Mouse (Mus musculus) hindbrain, embryonic 16.5 days (tissue): ENCODE results near the gene Itgae. TPM values are rescaled to one million over a fixed set of nuclear protein-coding genes. Genes with fewer than 3 reads are reported as not detected.
A peak's percentile ranks its signal among the peaks of the same experiment; 100 is the strongest.
"Not testable (repeated sequence)": the region's sequence is repeated elsewhere in the genome, so short reads cannot be mapped to it uniquely, and the experiment has no call there.

Experiments used
- ATAC-seq: fragments of 200-750 bp; cut with Nextera tagmentation; 2 replicates; pipeline ENCODE4 v1.8.0; 2017; ENCODE audit warnings: moderate TSS enrichment, moderate library complexity
- H3K27ac ChIP-seq: fragments of 300-500 bp; sonication (generic); 2 replicates; pipeline ENCODE4 v1.5.1; 2014; ENCODE audit warnings: low read depth, mild to moderate bottlenecking, control low read depth, low read length, moderate library complexity
- H3K27me3 ChIP-seq: fragments of 300-500 bp; sonication (generic); replicated peaks from 2 replicates; pipeline ENCODE4 v1.6.1; 2014; ENCODE audit warnings: low read length; ENCODE audit not compliant: control insufficient read depth, insufficient read depth
- H3K36me3 ChIP-seq: fragments of 300-500 bp; sonication (generic); 2 replicates; pipeline ENCODE4 v1.6.1; 2014; ENCODE audit warnings: mild to moderate bottlenecking, low read length, moderate library complexity, mixed read lengths; ENCODE audit not compliant: control insufficient read depth, insufficient read depth
- H3K4me1 ChIP-seq: fragments of 300-500 bp; sonication (generic); 2 replicates; pipeline ENCODE4 v1.6.1; 2014; ENCODE audit warnings: low read depth, low read length; ENCODE audit not compliant: control insufficient read depth, insufficient read depth
- H3K4me2 ChIP-seq: fragments of 300-500 bp; sonication (generic); 2 replicates; pipeline ENCODE4 v1.6.1; 2014; ENCODE audit warnings: mild to moderate bottlenecking, low read length, control low read depth, moderate library complexity
- H3K4me3 ChIP-seq: fragments of 300-500 bp; sonication (generic); 2 replicates; pipeline ENCODE4 v1.5.1; 2014; ENCODE audit warnings: mild to moderate bottlenecking, low read length, control low read depth, moderate library complexity
- H3K9ac ChIP-seq: fragments of 300-500 bp; sonication (generic); 2 replicates; pipeline ENCODE4 v1.6.1; 2014; ENCODE audit warnings: low read depth, mild to moderate bottlenecking, control low read depth, low read length, moderate library complexity
- H3K9me3 ChIP-seq: fragments of 300-500 bp; sonication (generic); 2 replicates; pipeline ENCODE4 v1.6.1; 2014; ENCODE audit warnings: mild to moderate bottlenecking, low read length, moderate library complexity; ENCODE audit not compliant: control insufficient read depth
- WGBS: fragments of 180-500 bp; shearing (Covaris S2); extraction: QIAGEN DNeasy Blood & Tissue Kit; methylation state at CpG from one replicate; pipeline ENCODE4 v1.1.7; 2014; 5-methylcytosine and 5-hydroxymethylcytosine counted together
- polyA plus RNA-seq: library from polyadenylated mRNA; unstranded; fragments of >200 nt; fragmentation: Nextera tagmentation; extraction: Ambion mirVana; gene quantifications from 2 replicates; pipeline ENCODE4 v1.2.1, GENCODE M21; 2015

Gene Itgae
- polyA plus RNA-seq, 1 experiment from 2014 or later: 0.33 TPM

DNA sequence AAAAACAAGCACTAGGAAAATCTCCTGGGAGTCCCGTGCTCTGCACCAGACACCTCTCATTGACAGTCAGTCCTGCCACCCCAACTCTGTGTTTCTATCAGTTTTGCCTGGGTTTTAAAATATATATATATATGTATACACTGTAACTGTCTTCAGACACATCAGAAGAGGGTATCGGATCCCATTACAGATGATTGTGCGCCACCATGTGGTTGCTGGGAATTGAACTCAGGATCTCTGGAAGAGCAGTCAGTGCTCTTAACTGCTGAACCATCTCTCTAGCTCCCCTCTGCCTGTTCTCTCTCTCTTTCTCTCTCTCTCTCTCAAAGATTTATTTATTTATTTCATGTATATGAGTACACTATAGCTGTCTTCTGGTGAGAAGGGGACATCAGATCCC, 17.0 kb downstream of the Itgae start:
- H3K9me3 ChIP-seq, H3K9ac ChIP-seq, H3K27ac ChIP-seq, H3K4me2 ChIP-seq, ATAC-seq, H3K4me1 ChIP-seq, H3K36me3 ChIP-seq, H3K27me3 ChIP-seq, H3K4me3 ChIP-seq: not testable (repeated sequence)
- whole genome bisulfite sequencing: 55% methylated on average over 3 of the region's 3 CpGs

DNA sequence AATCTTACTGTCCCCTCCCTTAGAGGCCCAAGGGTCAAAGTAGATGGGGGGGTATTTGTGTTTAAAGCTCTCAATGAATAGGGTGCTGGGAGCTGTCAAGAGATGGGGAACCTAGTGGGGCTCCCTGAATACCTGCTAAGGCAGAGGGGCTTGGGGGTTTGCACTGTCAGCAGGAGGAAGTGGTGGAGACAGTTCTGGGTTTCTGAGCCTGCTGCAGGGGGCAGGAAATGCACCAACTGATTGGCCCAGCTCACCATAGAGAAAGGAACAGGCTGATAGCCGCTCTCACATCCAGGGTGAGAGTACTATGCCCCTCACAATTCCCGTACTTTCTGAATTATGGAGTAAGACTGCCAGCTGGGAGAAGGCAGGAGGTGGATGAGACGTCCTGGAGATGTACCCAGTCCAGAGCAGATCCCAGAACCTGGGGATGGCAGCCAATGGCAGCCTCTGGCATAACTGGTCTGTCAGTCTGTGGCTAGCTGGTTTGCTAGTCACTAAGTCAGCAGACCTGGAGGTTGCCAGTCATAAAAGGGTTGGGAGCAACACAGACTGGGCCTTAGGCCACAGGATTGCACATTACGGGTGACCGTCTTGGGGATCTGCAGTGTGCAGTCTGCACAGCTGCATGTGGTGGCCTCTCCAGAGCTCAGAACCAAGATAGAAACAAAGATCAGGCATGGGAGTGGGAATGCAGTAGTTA, 18.0 kb downstream of the Itgae start:
- Histone ChIP-seq H3K4me1 (no peaks in the 10 kb centered on the region), H3K9me3 (no peaks in the 10 kb centered on the region), H3K4me3 (no peak overlapping the region), H3K4me2 (no peak overlapping the region), H3K27me3 (no peaks in the 10 kb centered on the region), H3K36me3 (no peaks in the 10 kb centered on the region), H3K9ac (peak overlapping the region; percentile 5), H3K27ac (no peak overlapping the region)
- WGBS: 77% methylated on average over 5 of the region's 5 CpGs
- ATAC-seq: no peak

DNA sequence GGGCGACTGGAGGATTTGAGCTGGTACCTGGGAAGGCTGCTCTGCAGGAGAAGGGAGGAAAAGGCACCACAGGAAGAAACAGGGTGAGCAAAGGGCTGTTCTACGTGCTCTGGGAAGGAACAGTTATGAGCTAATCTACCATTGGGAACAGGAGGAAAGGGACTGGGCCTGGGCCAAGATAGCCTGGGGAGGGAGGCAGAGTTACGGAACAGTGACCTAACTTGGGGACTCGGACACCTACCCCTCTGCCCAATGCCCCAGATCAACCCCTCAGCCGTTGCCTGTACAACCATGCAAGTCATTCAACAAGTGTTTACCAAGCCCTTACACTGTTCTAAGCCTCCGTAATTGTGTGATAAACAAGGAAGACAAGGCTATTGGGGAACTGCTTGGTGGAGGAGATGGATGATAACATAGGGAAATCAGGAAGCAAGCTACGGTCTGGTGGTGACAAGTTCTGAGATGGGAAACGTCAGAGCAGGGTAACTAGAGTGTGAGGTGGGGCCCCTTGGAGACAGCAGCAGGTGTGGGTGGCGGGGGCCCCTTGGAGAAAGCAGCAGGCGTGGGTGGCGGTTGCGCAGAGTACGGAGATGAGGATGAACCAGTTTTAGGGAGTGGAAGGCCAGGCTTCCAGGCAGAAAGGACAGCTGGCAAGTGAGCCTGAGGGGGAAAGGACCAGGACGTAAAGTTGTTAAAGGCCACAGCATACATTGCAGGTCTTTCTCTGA, 18.7 kb downstream of the Itgae start:
- H3K27ac ChIP-seq: no peak overlapping the region
- H3K9ac ChIP-seq: no peak overlapping the region
- WGBS: 84% methylated on average over 14 of the region's 14 CpGs
- no peaks in the 10 kb centered on the region for H3K36me3 ChIP-seq
- H3K4me2 ChIP-seq: no peak overlapping the region
- H3K9me3 ChIP-seq: no peaks in the 10 kb centered on the region
- H3K27me3 ChIP-seq: no peaks in the 10 kb centered on the region
- ATAC-seq: no peak
- H3K4me1 ChIP-seq: no peaks in the 10 kb centered on the region
- no peak overlapping the region for H3K4me3 ChIP-seq

DNA sequence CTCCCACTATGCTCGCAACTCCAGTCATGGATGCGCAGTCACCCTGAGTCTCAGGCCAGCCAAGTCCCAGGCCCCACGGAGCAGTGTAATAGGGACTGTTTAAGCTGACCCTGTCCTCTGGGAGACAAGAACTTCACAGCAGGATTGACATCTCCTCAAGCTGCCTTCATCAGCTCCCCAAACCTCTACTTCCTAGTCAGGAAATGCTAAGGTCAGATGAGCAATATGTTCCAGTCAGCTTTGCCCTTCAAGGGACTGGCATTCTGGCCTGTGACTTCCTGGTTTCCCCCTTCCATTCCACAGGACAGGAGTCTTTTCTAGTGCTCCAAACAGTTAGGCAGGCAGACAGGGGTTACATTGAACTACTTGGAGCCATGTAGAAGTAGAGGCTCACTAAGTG, 19.6 kb downstream of the Itgae start:
- no peak overlapping the region for H3K4me2 ChIP-seq
- H3K9me3 ChIP-seq: no peaks in the 10 kb centered on the region
- no peak for ATAC-seq
- no peaks in the 10 kb centered on the region for H3K36me3 ChIP-seq
- H3K4me3 ChIP-seq: no peak overlapping the region
- no peaks in the 10 kb centered on the region for H3K27me3 ChIP-seq
- no peak overlapping the region for H3K27ac ChIP-seq
- no peaks in the 10 kb centered on the region for H3K4me1 ChIP-seq
- H3K9ac ChIP-seq: no peak overlapping the region
- 79% methylated on average over 3 of the region's 3 CpGs for WGBS

GRCm38 (mm10) chr11:73111414-73111813, 21.0 kb downstream of the Itgae start:
- H3K27me3 ChIP-seq: no peaks in the 10 kb centered on the region
- no peak overlapping the region for H3K4me2 ChIP-seq
- H3K4me1 ChIP-seq: no peaks in the 10 kb centered on the region
- no peak overlapping the region for H3K27ac ChIP-seq
- H3K9ac ChIP-seq: no peak overlapping the region
- H3K9me3 ChIP-seq: no peaks in the 10 kb centered on the region
- H3K4me3 ChIP-seq: no peak overlapping the region
- no peak for ATAC-seq
- H3K36me3 ChIP-seq: no peaks in the 10 kb centered on the region
- WGBS: 65% methylated on average over 6 of the region's 6 CpGs

DNA sequence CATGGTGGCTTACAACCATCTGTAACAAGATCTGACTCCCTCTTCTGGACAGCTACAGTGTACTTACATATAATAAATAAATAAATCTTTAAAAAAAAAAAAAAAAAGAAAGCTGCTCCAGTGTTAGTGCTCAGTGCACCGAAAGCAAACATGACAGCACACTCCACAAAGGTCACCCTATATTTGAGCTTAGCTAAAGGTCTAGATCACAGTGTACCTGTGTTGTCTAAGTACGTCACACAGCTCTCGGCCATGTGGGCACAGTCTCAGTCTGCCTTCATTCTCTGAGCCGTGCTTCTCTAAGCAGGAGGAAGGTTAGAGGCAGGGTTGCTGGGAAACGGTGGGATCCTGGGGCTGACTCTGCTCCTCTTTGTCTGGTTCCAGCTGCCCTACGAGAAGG, 36.1 kb downstream of the Itgae start:
- no peak overlapping the region for H3K27ac ChIP-seq
- no peak overlapping the region for H3K4me3 ChIP-seq
- no peaks in the 10 kb centered on the region for H3K4me1 ChIP-seq
- ATAC-seq: no peak
- no peak overlapping the region for H3K4me2 ChIP-seq
- H3K9me3 ChIP-seq: no peaks in the 10 kb centered on the region
- no peaks in the 10 kb centered on the region for H3K36me3 ChIP-seq
- no peaks in the 10 kb centered on the region for H3K27me3 ChIP-seq
- no peak overlapping the region for H3K9ac ChIP-seq
- 90% methylated on average over 6 of the region's 6 CpGs for WGBS

- no peak for ATAC-seq
- H3K36me3 ChIP-seq: no peaks in the 10 kb centered on the region
- H3K4me2 ChIP-seq: no peak overlapping the region
- WGBS: 81% methylated on average over 7 of the region's 7 CpGs
- H3K27ac ChIP-seq: no peak overlapping the region
- H3K9ac ChIP-seq: no peak overlapping the region
- H3K4me3 ChIP-seq: no peak overlapping the region
- H3K27me3 ChIP-seq: no peaks in the 10 kb centered on the region
- no peaks in the 10 kb centered on the region for H3K9me3 ChIP-seq
- H3K4me1 ChIP-seq: no peaks in the 10 kb centered on the region
Measured at GRCm38 (mm10) chr11:73131020-73131419, 40.6 kb downstream of the Itgae start.

GRCm38 (mm10) chr11:73132999-73133398, 42.6 kb downstream of the Itgae start:
- WGBS: 98% methylated on average over 6 of the region's 6 CpGs
- no peak for ATAC-seq

DNA sequence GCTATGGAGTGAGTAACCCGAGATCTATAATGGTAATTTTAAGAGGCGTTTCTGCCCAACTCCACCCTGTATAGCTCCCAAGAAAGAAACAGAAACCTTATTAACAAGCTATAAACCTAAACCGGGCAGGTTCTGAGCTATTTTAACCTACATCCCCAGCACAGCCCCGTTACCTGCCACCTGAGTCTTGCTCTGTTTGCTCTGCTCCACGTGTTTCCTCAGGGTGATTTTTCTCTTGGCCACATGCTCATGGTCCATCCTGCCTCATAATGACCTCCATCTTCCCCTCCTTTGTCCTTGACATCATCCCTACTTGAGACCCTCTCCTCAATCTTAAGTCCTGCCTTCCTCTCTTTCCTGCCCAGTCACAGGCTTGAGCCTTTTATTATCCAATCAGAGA, 43.8 kb downstream of the Itgae start:
- H3K36me3 ChIP-seq: no peaks in the 10 kb centered on the region

More at GRCm38 (mm10) chr11:73132999-73133398, 42.6 kb downstream of the Itgae start:
- no peaks in the 10 kb centered on the region for H3K9me3 ChIP-seq
- no peaks in the 10 kb centered on the region for H3K27me3 ChIP-seq
- H3K9ac ChIP-seq: no peak overlapping the region
- no peaks in the 10 kb centered on the region for H3K36me3 ChIP-seq
- peaks cover 4% of the 10 kb centered on the region for H3K4me1 ChIP-seq
- H3K4me2 ChIP-seq: no peak overlapping the region
- H3K27ac ChIP-seq: no peak overlapping the region
- H3K4me3 ChIP-seq: no peak overlapping the region

More for the DNA sequence above, 43.8 kb downstream of the Itgae start:
- WGBS: 95% methylated on average over 5 of the region's 5 CpGs
- no peaks in the 10 kb centered on the region for H3K9me3 ChIP-seq
- H3K27ac ChIP-seq: no peak overlapping the region
- H3K4me3 ChIP-seq: no peak overlapping the region
- H3K27me3 ChIP-seq: no peaks in the 10 kb centered on the region
- H3K9ac ChIP-seq: no peak overlapping the region
- H3K4me1 ChIP-seq: peaks cover 4% of the 10 kb centered on the region
- H3K4me2 ChIP-seq: no peak overlapping the region
- no peak for ATAC-seq
